Mouse (Mus musculus) neutrophil, adult 5-6 weeks (primary cell): ENCODE results near the gene Flt3l. TPM values are rescaled to one million over a fixed set of nuclear protein-coding genes. Genes with fewer than 3 reads are reported as not detected.
"Not testable (repeated sequence)": the region's sequence is repeated elsewhere in the genome, so short reads cannot be mapped to it uniquely, and the experiment has no call there.

Experiments used
- ATAC-seq: fragments of 151-379, 151-347 bp; 2 replicates; pipeline ENCODE4 v1.8.0; 2017; ENCODE audit warnings: mild to moderate bottlenecking, moderate TSS enrichment; ENCODE audit not compliant: insufficient number of reproducible peaks, poor library complexity, low FRiP score, severe bottlenecking; ENCODE audit errors: extremely low read depth
- total RNA-seq: library from RNA; stranded (forward); fragments of 200-1000 nt; gene quantifications from 2 replicates; pipeline ENCODE4 v1.2.3, GENCODE M21; 2017

The Flt3l gene
- total RNA-seq, 1 experiment from 2014 or later = 37.5 TPM

GRCm38 (mm10) chr7:45107052-45107645 is 29.1 kb downstream of the Flt3l start:
- no peak for ATAC-seq

GRCm38 (mm10) chr7:45106441-45106840 is 29.8 kb downstream of the Flt3l start:
- no peak for ATAC-seq

DNA sequence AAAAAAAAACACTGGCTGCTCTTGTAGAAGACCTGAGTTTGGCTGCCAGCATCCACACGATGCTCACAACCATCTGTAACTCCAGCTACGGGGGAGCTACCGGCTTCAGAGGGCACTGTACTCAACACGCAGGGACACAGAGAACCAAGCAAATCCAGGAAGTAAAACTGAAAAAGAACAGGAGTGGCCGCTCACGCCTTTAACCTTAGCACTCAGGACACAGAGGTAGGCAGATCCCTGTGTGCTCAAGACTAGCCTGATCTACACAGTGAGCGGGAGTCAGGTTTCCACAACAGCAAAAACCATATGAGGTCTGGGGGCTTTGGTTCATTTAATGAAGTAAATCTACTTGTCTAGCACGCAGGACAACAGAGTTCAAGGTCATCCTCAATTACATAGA is 30.7 kb downstream of the Flt3l start:
- ATAC-seq = no peak

- ATAC-seq = no peak
Observed at GRCm38 (mm10) chr7:45104941-45105340, 31.3 kb downstream of the Flt3l start.

DNA sequence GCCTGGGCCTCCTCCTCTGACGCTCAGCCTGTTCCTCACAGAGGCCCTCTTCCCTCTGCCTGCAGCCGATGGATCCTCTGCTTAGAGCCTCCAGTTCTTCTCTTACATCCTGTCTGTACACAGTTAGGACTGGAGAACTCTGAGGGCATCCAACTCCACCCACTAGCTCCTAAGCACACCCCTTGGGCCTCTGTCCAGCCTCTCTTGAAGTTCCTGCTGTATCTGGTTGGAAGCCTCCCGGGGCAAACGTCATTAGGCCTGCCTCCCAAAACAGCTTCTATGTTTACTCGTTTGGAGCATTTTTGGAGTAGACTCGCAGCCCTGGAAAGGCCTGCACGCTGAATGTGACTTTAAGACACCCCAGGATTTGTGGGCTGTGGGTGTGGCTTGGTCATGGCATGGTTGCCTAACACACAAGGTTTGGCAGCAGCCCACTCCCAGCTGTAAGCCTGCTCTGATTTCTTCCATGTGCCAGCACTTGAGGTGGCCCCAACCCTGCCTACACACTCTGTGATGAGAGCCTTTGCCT is 32.5 kb downstream of the Flt3l start, which contains the start of gene Fcgrt:
Gene Fcgrt, minus strand, starts transcription at position 200 of the 529 bp plus-strand sequence.
- no peak for ATAC-seq

- ATAC-seq = no peak
Observed at GRCm38 (mm10) chr7:45102940-45103585, 33.2 kb downstream of the Flt3l start.

DNA sequence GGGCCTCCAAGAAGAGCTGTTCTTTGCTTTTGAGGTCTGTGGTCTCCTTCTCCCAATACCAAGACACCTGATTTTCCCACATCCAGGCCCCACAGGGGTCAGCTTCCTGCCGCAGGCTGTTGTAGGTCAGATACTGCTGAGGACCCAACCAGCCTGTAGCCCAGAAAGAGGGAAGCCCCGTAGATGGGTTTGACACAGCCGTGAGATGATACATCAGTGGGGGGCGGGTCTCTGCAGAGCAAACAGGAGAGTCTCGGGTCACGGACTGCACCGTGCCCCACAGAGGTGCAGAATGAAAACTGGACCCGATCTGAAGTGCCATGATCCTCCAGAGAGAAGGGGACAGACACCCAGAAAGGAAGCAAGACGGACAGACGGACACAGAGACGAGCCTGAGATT is 33.8 kb downstream of the Flt3l start:
- ATAC-seq = no peak

- ATAC-seq = no peak
Observed at GRCm38 (mm10) chr7:45100046-45100445, 36.2 kb downstream of the Flt3l start.

DNA sequence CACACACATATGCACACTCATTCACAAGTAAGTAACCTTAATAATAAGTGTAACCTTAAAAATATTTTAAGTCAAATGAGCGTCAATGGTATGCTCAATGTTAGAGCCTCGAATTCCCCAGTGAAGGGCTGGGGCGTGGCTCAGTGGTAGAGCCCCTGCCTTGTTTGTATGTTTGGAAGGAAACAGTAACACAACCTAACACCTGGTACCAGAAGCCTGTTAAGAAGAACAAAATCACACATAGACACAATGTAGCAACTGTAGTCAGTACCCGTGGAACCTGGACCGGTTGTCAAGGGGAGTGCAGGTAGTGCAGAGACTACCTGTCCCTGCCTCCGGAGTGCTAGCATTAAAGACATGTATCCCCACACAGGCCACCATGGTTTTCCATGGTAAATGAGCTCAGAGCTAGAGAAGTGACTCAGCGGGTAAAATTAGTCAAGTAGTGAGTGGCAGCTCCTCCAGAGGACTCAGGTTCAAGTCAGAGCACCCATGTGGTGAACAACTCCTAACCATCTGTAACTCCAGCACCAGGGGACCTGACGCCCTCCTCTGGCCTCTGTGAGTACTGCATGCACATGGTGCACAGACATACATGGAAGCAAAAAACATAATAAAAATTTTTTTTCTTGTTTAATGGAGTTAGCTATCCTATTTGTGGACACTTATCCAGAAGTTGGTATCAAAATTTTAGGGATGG is 37.5 kb downstream of the Flt3l start:
- no peak for ATAC-seq

GRCm38 (mm10) chr7:45097479-45097878 is 38.8 kb downstream of the Flt3l start:
- no peak for ATAC-seq

GRCm38 (mm10) chr7:45095965-45096364 is 40.3 kb downstream of the Flt3l start:
- not testable (repeated sequence) for ATAC-seq

DNA sequence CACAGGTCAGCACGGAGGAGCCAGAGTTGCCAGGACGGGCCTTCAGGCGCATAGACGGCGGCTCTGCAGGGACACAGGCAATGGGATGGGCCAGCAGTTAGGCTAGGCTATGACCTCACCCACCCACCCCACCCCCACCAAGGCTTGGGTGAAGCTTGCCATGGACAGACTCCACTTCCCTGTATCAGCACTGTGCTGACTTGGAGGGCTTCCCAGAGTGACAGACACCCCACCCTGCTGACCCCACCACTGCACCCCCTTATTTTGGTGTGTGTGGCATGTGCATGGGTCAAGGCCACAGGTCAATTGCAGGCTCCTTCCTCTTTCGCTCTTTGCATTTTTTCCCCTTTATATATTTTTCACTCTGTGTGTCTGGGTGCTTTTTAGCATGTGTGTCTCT is 40.9 kb downstream of the Flt3l start:
- ATAC-seq = no peak

DNA sequence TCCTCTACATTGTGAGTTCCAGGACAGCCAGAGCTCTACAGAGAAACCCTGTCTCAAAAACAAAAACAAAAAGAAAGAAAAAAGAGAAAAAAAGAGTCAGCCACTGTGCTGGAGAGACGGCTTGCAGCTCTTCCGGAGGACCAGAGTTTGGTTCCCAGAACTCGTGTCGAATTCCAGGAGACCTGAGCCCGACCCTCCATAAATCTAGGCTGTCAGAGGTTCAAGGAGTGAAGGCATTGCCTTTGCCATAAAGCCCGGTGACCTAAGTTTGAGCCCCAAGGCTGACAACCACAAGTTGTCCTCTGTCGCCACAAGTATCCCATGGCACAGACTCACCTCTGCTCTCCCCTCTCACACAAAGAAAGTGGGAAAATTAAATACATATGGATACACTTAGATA is 42.1 kb downstream of the Flt3l start:
- ATAC-seq = no peak

DNA sequence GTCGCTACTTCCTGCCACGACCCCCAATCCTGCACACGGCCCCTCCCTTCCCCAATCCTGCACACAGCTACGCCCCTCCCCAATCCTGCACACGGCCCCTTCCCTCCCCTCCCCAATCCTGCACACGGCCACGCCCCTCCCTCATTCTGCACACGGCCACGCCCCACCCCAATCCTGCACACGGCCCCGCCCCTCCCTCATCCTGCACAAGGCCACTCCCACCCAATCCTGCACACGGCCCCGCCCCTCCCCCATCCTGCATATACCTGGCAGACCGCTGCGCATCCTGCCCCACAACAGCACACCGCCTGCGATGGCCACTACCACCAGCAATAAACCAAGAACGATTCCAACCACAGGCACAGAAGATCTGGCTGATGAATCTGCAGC is 42.7 kb downstream of the Flt3l start:
- no peak for ATAC-seq

- ATAC-seq = no peak
Observed at GRCm38 (mm10) chr7:45092828-45093515, 43.3 kb downstream of the Flt3l start.

- no peak for ATAC-seq
Observed at GRCm38 (mm10) chr7:45092048-45092447, 44.2 kb downstream of the Flt3l start, which contains the start of gene Rcn3. Gene Rcn3 (minus strand): TSS chr7:45092221.

DNA sequence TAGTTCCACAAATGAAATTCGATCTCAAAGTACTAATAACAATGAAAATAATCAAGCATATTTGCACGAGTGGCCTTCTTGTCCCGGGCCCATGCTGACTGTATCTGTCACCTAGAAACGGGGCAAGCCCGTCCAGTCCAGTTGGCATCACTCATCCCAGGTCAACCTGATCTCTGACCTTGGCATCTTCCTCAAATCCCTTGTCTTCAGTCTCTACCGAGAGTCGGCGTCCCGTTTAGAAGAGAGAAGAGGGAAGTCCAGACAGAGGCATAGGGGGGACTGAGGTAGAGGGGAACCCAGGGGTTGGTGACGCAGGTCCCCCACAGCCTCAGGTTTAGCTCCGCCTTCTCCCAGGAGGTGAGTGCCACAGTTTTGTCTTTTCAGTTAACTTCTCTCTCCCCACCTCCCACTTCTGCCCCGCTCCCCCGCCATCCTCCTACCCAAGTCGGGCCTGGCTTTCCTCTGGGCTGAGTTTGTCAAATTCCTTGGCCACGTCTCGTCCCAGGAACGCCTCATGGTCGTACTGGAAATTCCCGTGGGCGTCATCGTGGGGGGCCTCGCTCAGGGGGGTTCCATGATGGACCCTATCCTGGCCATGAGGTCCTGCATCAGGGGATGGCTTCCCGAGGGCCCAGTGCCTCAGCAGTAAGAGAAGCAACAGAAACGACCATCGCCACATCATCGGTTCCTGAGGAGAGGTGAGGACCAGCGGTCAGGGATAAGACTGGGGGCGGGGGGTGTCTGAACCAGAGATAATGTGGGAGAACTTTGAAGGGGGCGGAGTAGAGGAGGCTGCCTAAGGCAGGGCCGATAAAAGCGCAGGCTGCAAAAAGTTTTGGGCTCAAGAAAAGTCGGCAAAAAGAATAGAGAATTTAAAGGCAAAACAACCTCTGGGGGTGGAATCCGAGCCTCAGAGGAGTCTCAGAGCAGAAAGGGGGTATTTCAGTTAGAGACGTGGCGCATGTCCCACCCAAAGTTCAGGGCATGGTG is 44.9 kb downstream of the Flt3l start:
- ATAC-seq = peak; percentile 63

GRCm38 (mm10) chr7:45090251-45090977 is 45.8 kb downstream of the Flt3l start:
- no peak for ATAC-seq
